Mouse (Mus musculus) liver, embryonic 15.5 days (tissue): ENCODE measurements around the gene 4933424G06Rik. TPM values are rescaled to one million over a fixed set of nuclear protein-coding genes. Genes with fewer than 3 reads are reported as not detected.

Source experiments
- ATAC-seq: fragments of 200-750 bp; cut with Nextera tagmentation; 2 replicates; pipeline ENCODE4 v1.8.0; 2017; ENCODE audit warnings: moderate number of reproducible peaks, mild to moderate bottlenecking, moderate library complexity; ENCODE audit not compliant: insufficient read depth
- H3K27ac ChIP-seq: fragments of 300-500 bp; sonication (generic); replicated peaks from 2 replicates; pipeline ENCODE4 v1.5.1; 2015; ENCODE audit warnings: mild to moderate bottlenecking, inconsistent platforms
- H3K27me3 ChIP-seq: fragments of 300-500 bp; sonication (generic); 2 replicates; pipeline ENCODE4 v1.6.1; 2015; ENCODE audit warnings: mild to moderate bottlenecking, inconsistent platforms
- H3K36me3 ChIP-seq: fragments of 300-500 bp; sonication (generic); replicated peaks from 2 replicates; pipeline ENCODE4 v1.6.1; 2015; ENCODE audit warnings: moderate library complexity, mild to moderate bottlenecking, inconsistent platforms
- H3K4me1 ChIP-seq: fragments of 300-500 bp; sonication (generic); replicated peaks from 2 replicates; pipeline ENCODE4 v1.6.1; 2015; ENCODE audit warnings: inconsistent platforms
- H3K4me2 ChIP-seq: fragments of 300-500 bp; sonication (generic); 2 replicates; pipeline ENCODE4 v1.6.1; 2015; ENCODE audit warnings: moderate library complexity, mild to moderate bottlenecking, inconsistent platforms
- H3K4me3 ChIP-seq: fragments of 300-500 bp; sonication (generic); replicated peaks from 2 replicates; pipeline ENCODE4 v1.5.1; 2015; ENCODE audit warnings: mild to moderate bottlenecking, inconsistent platforms
- H3K9ac ChIP-seq: fragments of 300-500 bp; sonication (generic); 2 replicates; pipeline ENCODE4 v1.6.1; 2015; ENCODE audit warnings: moderate library complexity, mild to moderate bottlenecking, inconsistent platforms
- H3K9me3 ChIP-seq: fragments of 300-500 bp; sonication (generic); replicated peaks from 2 replicates; pipeline ENCODE4 v1.6.1; 2016; ENCODE audit warnings: inconsistent platforms
- WGBS: fragments of 180-500 bp; shearing (Covaris S2); methylation state at CpG from one replicate; pipeline ENCODE4 v1.1.7; 2015; ENCODE audit warnings: mixed read lengths; ENCODE audit not compliant: insufficient replicate concordance; 5-methylcytosine and 5-hydroxymethylcytosine counted together
- polyA plus RNA-seq: library from polyadenylated mRNA; unstranded; fragments of >200 nt; fragmentation: Nextera tagmentation; extraction: Ambion mirVana; gene quantifications from 2 replicates; pipeline ENCODE4 v1.2.1, GENCODE M21; 2015

4933424G06Rik gene
- polyA plus RNA-seq, 1 experiment from 2014 or later = not detected

GRCm38 (mm10) chr1:36753932-36754675 lies 44.2 kb downstream of the 4933424G06Rik start:
- Histone ChIP-seq H3K4me3 (no peak overlapping the region), H3K27me3 (no peaks in the 10 kb centered on the region), H3K4me1 (no peaks in the 10 kb centered on the region), H3K27ac (no peak overlapping the region), H3K9ac (no peak overlapping the region), H3K4me2 (no peak overlapping the region), H3K9me3 (no peaks in the 10 kb centered on the region), H3K36me3 (no peaks in the 10 kb centered on the region)
- no peak for ATAC-seq
- WGBS = 25% methylated on average over 6 of the region's 6 CpGs

- no peaks in the 10 kb centered on the region for H3K9me3 ChIP-seq
- ATAC-seq = no peak
Observed at GRCm38 (mm10) chr1:36758553-36758952, 48.6 kb downstream of the 4933424G06Rik start.

GRCm38 (mm10) chr1:36759076-36759475 lies 49.1 kb downstream of the 4933424G06Rik start:
- no peaks in the 10 kb centered on the region for H3K27me3 ChIP-seq
- no peak overlapping the region for H3K9ac ChIP-seq
- ATAC-seq = no peak
- H3K9me3 ChIP-seq = no peaks in the 10 kb centered on the region
- H3K4me1 ChIP-seq = no peaks in the 10 kb centered on the region
- H3K36me3 ChIP-seq = no peaks in the 10 kb centered on the region
- no peak overlapping the region for H3K27ac ChIP-seq
- no peak overlapping the region for H3K4me2 ChIP-seq
- H3K4me3 ChIP-seq = no peak overlapping the region
- WGBS = 68% methylated on average over 18 of the region's 18 CpGs

More at GRCm38 (mm10) chr1:36758553-36758952, 48.6 kb downstream of the 4933424G06Rik start:
- Histone ChIP-seq H3K9ac (no peak overlapping the region), H3K27me3 (no peaks in the 10 kb centered on the region), H3K27ac (no peak overlapping the region), H3K36me3 (no peaks in the 10 kb centered on the region), H3K4me3 (no peak overlapping the region), H3K4me2 (no peak overlapping the region), H3K4me1 (no peaks in the 10 kb centered on the region)
- WGBS = 75% methylated on average over 9 of the region's 9 CpGs

GRCm38 (mm10) chr1:36760401-36760800 lies 50.5 kb downstream of the 4933424G06Rik start:
- 53% methylated on average over 9 of the region's 9 CpGs for WGBS
- Histone ChIP-seq H3K27ac (no peak overlapping the region), H3K4me3 (no peak overlapping the region), H3K9ac (no peak overlapping the region), H3K4me1 (no peaks in the 10 kb centered on the region), H3K4me2 (no peak overlapping the region), H3K9me3 (no peaks in the 10 kb centered on the region), H3K36me3 (no peaks in the 10 kb centered on the region), H3K27me3 (no peaks in the 10 kb centered on the region)
- ATAC-seq = no peak

- Histone ChIP-seq H3K4me1 (no peaks in the 10 kb centered on the region), H3K27ac (no peak overlapping the region), H3K27me3 (no peaks in the 10 kb centered on the region), H3K4me2 (no peak overlapping the region), H3K9ac (no peak overlapping the region), H3K36me3 (no peaks in the 10 kb centered on the region), H3K9me3 (no peaks in the 10 kb centered on the region), H3K4me3 (no peak overlapping the region)
- ATAC-seq = no peak
- 53% methylated on average over 8 of the region's 8 CpGs for WGBS
Observed at GRCm38 (mm10) chr1:36761061-36761460, 51.1 kb downstream of the 4933424G06Rik start.

GRCm38 (mm10) chr1:36761568-36761967 lies 51.6 kb downstream of the 4933424G06Rik start, which contains the start of gene Zap70:
TSS of gene Zap70 (plus strand) at chr1:36761798.
- Histone ChIP-seq H3K27me3 (no peaks in the 10 kb centered on the region), H3K4me1 (no peaks in the 10 kb centered on the region), H3K9me3 (no peaks in the 10 kb centered on the region), H3K4me2 (no peak within 1 kb of the TSS), H3K36me3 (no peaks in the 10 kb centered on the region), H3K27ac (no peak within 1 kb of the TSS), H3K4me3 (no peak within 1 kb of the TSS), H3K9ac (no peak within 1 kb of the TSS)
- ATAC-seq = no peak
- WGBS = 68% methylated on average over 11 of the region's 11 CpGs

GRCm38 (mm10) chr1:36766431-36767205 lies 56.7 kb downstream of the 4933424G06Rik start:
- no peaks in the 10 kb centered on the region for H3K9me3 ChIP-seq
- no peak for ATAC-seq
- no peak overlapping the region for H3K4me3 ChIP-seq
- no peaks in the 10 kb centered on the region for H3K36me3 ChIP-seq
- H3K4me1 ChIP-seq = no peaks in the 10 kb centered on the region
- no peak overlapping the region for H3K4me2 ChIP-seq
- WGBS = 9% methylated on average over 4 of the region's 4 CpGs
- H3K27ac ChIP-seq = no peak overlapping the region
- peaks cover 18% of the 10 kb centered on the region for H3K27me3 ChIP-seq
- no peak overlapping the region for H3K9ac ChIP-seq

GRCm38 (mm10) chr1:36767321-36767720 lies 57.4 kb downstream of the 4933424G06Rik start:
- 35% methylated on average over 10 of the region's 10 CpGs for WGBS
- Histone ChIP-seq H3K9me3 (no peaks in the 10 kb centered on the region), H3K4me3 (no peak overlapping the region), H3K27ac (no peak overlapping the region), H3K27me3 (peaks cover 18% of the 10 kb centered on the region), H3K36me3 (no peaks in the 10 kb centered on the region), H3K4me1 (no peaks in the 10 kb centered on the region), H3K4me2 (no peak overlapping the region), H3K9ac (no peak overlapping the region)
- no peak for ATAC-seq

GRCm38 (mm10) chr1:36768786-36769185 lies 58.8 kb downstream of the 4933424G06Rik start:
- WGBS = 59% methylated on average over 5 of the region's 5 CpGs
- Histone ChIP-seq H3K36me3 (no peaks in the 10 kb centered on the region), H3K9ac (no peak overlapping the region), H3K27ac (no peak overlapping the region), H3K27me3 (peaks cover 18% of the 10 kb centered on the region), H3K4me3 (no peak overlapping the region), H3K9me3 (no peaks in the 10 kb centered on the region), H3K4me2 (no peak overlapping the region), H3K4me1 (no peaks in the 10 kb centered on the region)
- no peak for ATAC-seq

GRCm38 (mm10) chr1:36769951-36770350 lies 60.0 kb downstream of the 4933424G06Rik start:
- Histone ChIP-seq H3K4me3 (no peak overlapping the region), H3K36me3 (no peaks in the 10 kb centered on the region), H3K9me3 (no peaks in the 10 kb centered on the region), H3K4me1 (no peaks in the 10 kb centered on the region), H3K27me3 (peaks cover 18% of the 10 kb centered on the region), H3K9ac (no peak overlapping the region), H3K27ac (no peak overlapping the region), H3K4me2 (no peak overlapping the region)
- WGBS = 46% methylated on average over 1 of the region's 1 CpGs
- no peak for ATAC-seq

GRCm38 (mm10) chr1:36770998-36771397 lies 61.0 kb downstream of the 4933424G06Rik start:
- no peak overlapping the region for H3K27ac ChIP-seq
- H3K4me3 ChIP-seq = no peak overlapping the region
- no peaks in the 10 kb centered on the region for H3K9me3 ChIP-seq
- no peak for ATAC-seq
- no peak overlapping the region for H3K9ac ChIP-seq
- no peaks in the 10 kb centered on the region for H3K4me1 ChIP-seq
- H3K36me3 ChIP-seq = no peaks in the 10 kb centered on the region
- H3K4me2 ChIP-seq = peak overlapping the region; percentile 23
- 21% methylated on average over 27 of the region's 27 CpGs for WGBS
- peaks cover 18% of the 10 kb centered on the region for H3K27me3 ChIP-seq
